Mouse (Mus musculus) heart, embryonic 15.5 days (tissue): ENCODE measurements around the gene Copz1. TPM values are rescaled to one million over a fixed set of nuclear protein-coding genes. Genes with fewer than 3 reads are reported as not detected.
A peak's percentile ranks its signal among the peaks of the same experiment; 100 is the strongest.
"Not testable (repeated sequence)": the region's sequence is repeated elsewhere in the genome, so short reads cannot be mapped to it uniquely, and the experiment has no call there.

Experiments
- ATAC-seq: fragments of 200-750 bp; cut with Nextera tagmentation; replicated peaks from 2 replicates; pipeline ENCODE4 v1.8.0; 2017; ENCODE audit warnings: low read depth, moderate TSS enrichment; ENCODE audit not compliant: insufficient number of reproducible peaks, insufficient read depth, low FRiP score
- H3K27ac ChIP-seq: fragments of 300-500 bp; sonication (generic); 2 replicates; pipeline ENCODE4 v1.5.1; 2015; ENCODE audit warnings: mild to moderate bottlenecking, inconsistent platforms
- H3K27me3 ChIP-seq: fragments of 300-500 bp; sonication (generic); 2 replicates; pipeline ENCODE4 v1.6.1; 2015; ENCODE audit warnings: inconsistent platforms
- H3K36me3 ChIP-seq: fragments of 300-500 bp; sonication (generic); 2 replicates; pipeline ENCODE4 v1.6.1; 2015; ENCODE audit warnings: mild to moderate bottlenecking, inconsistent platforms
- H3K4me1 ChIP-seq: fragments of 300-500 bp; sonication (generic); replicated peaks from 2 replicates; pipeline ENCODE4 v1.6.1; 2015; ENCODE audit warnings: inconsistent platforms
- H3K4me2 ChIP-seq: fragments of 300-500 bp; sonication (generic); 2 replicates; pipeline ENCODE4 v1.6.1; 2015; ENCODE audit warnings: inconsistent platforms, mild to moderate bottlenecking, moderate library complexity
- H3K4me3 ChIP-seq: fragments of 300-500 bp; sonication (generic); 2 replicates; pipeline ENCODE4 v1.5.1; 2015; ENCODE audit warnings: mild to moderate bottlenecking, inconsistent platforms
- H3K9ac ChIP-seq: fragments of 300-500 bp; sonication (generic); 2 replicates; pipeline ENCODE4 v1.6.1; 2015; ENCODE audit warnings: mild to moderate bottlenecking, inconsistent platforms
- H3K9me3 ChIP-seq: fragments of 300-500 bp; sonication (generic); replicated peaks from 2 replicates; pipeline ENCODE4 v1.6.1; 2016; ENCODE audit warnings: inconsistent platforms
- WGBS: fragments of 180-500 bp; shearing (Covaris S2); methylation state at CpG from one replicate; pipeline ENCODE4 v1.1.7; 2015; ENCODE audit warnings: mixed read lengths; 5-methylcytosine and 5-hydroxymethylcytosine counted together
- polyA plus RNA-seq: library from polyadenylated mRNA; unstranded; fragments of >200 nt; fragmentation: Nextera tagmentation; extraction: Ambion mirVana; gene quantifications from 2 replicates; pipeline ENCODE4 v1.2.1, GENCODE M21; 2015

Gene Copz1
- polyA plus RNA-seq, 1 experiment from 2014 or later: 145 TPM

- H3K9ac ChIP-seq: peak overlapping the region; percentile 63
- not testable (repeated sequence) for H3K9me3 ChIP-seq, H3K27me3 ChIP-seq, ATAC-seq
- H3K4me2 ChIP-seq: peak overlapping the region; percentile 69
- H3K4me1 ChIP-seq: peaks cover 42% of the 10 kb centered on the region
- H3K4me3 ChIP-seq: peak overlapping the region; percentile 73
- peak overlapping the region; percentile 95 for H3K27ac ChIP-seq
- peaks cover 43% of the 10 kb centered on the region for H3K36me3 ChIP-seq
- WGBS: 14% methylated on average over 12 of the region's 12 CpGs
Observed at GRCm38 (mm10) chr15:103241071-103242018, 31.2 kb upstream of the Copz1 start.

- H3K4me3 ChIP-seq: peak overlapping the region; percentile 73
- H3K36me3 ChIP-seq: peaks cover 58% of the 10 kb centered on the region
- 67% methylated on average over 8 of the region's 8 CpGs for WGBS
- H3K9me3 ChIP-seq: no peaks in the 10 kb centered on the region
- H3K9ac ChIP-seq: peak overlapping the region; percentile 20; the same call in 1 of the 2 replicates
- no peak for ATAC-seq
- no peaks in the 10 kb centered on the region for H3K27me3 ChIP-seq
- H3K27ac ChIP-seq: no peak overlapping the region; the same call in 1 of the 2 replicates
- peaks cover 36% of the 10 kb centered on the region for H3K4me1 ChIP-seq
- peak overlapping the region; percentile 69 for H3K4me2 ChIP-seq
Observed at GRCm38 (mm10) chr15:103242885-103243284, 29.6 kb upstream of the Copz1 start.

GRCm38 (mm10) chr15:103245616-103246015 lies 26.9 kb upstream of the Copz1 start:
- H3K9me3 ChIP-seq: no peaks in the 10 kb centered on the region
- H3K27ac ChIP-seq: peak overlapping the region; percentile 21; the same call in 1 of the 2 replicates
- 40% methylated on average over 6 of the region's 6 CpGs for WGBS
- H3K36me3 ChIP-seq: peaks cover 70% of the 10 kb centered on the region
- no peak for ATAC-seq
- peaks cover 28% of the 10 kb centered on the region for H3K4me1 ChIP-seq
- H3K27me3 ChIP-seq: no peaks in the 10 kb centered on the region
- no peak overlapping the region for H3K4me2 ChIP-seq
- no peak overlapping the region for H3K4me3 ChIP-seq
- H3K9ac ChIP-seq: no peak overlapping the region

GRCm38 (mm10) chr15:103247078-103247781 lies 25.3 kb upstream of the Copz1 start:
- Histone ChIP-seq H3K36me3 (peaks cover 61% of the 10 kb centered on the region), H3K4me1 (peaks cover 22% of the 10 kb centered on the region), H3K27ac (no peak overlapping the region), H3K9ac (no peak overlapping the region), H3K4me3 (no peak overlapping the region), H3K4me2 (no peak overlapping the region), H3K27me3 (no peaks in the 10 kb centered on the region), H3K9me3 (no peaks in the 10 kb centered on the region)
- 87% methylated on average over 9 of the region's 9 CpGs for WGBS
- ATAC-seq: no peak

- Histone ChIP-seq H3K9me3 (no peaks in the 10 kb centered on the region), H3K27me3 (no peaks in the 10 kb centered on the region), H3K4me3 (no peak overlapping the region), H3K4me2 (no peak overlapping the region), H3K27ac (no peak overlapping the region), H3K4me1 (peaks cover 16% of the 10 kb centered on the region), H3K36me3 (peaks cover 54% of the 10 kb centered on the region), H3K9ac (no peak overlapping the region)
- no peak for ATAC-seq
Observed at GRCm38 (mm10) chr15:103247782-103248400, 24.6 kb upstream of the Copz1 start.

GRCm38 (mm10) chr15:103248401-103249313 lies 23.9 kb upstream of the Copz1 start:
- no peak overlapping the region for H3K4me2 ChIP-seq
- WGBS: 79% methylated on average over 28 of the region's 28 CpGs

GRCm38 (mm10) chr15:103249511-103249910 lies 23.0 kb upstream of the Copz1 start:
- H3K4me1 ChIP-seq, H3K4me2 ChIP-seq, H3K27ac ChIP-seq, H3K4me3 ChIP-seq, H3K27me3 ChIP-seq, H3K9me3 ChIP-seq, ATAC-seq, H3K9ac ChIP-seq: not testable (repeated sequence)
- peaks cover 42% of the 10 kb centered on the region for H3K36me3 ChIP-seq
- WGBS: 88% methylated on average over 6 of the region's 6 CpGs

More at GRCm38 (mm10) chr15:103248401-103249313, 23.9 kb upstream of the Copz1 start:
- H3K9ac ChIP-seq: no peak overlapping the region
- no peaks in the 10 kb centered on the region for H3K27me3 ChIP-seq
- peaks cover 10% of the 10 kb centered on the region for H3K4me1 ChIP-seq
- no peak overlapping the region for H3K4me3 ChIP-seq
- H3K27ac ChIP-seq: no peak overlapping the region
- peaks cover 47% of the 10 kb centered on the region for H3K36me3 ChIP-seq
- peak; percentile 35; the same call in 1 of the 2 replicates for ATAC-seq
- no peaks in the 10 kb centered on the region for H3K9me3 ChIP-seq

- Histone ChIP-seq H3K4me2 (no peak overlapping the region), H3K27me3 (no peaks in the 10 kb centered on the region), H3K4me3 (no peak overlapping the region), H3K9ac (no peak overlapping the region), H3K36me3 (peaks cover 37% of the 10 kb centered on the region), H3K27ac (no peak overlapping the region), H3K4me1 (peaks cover 9% of the 10 kb centered on the region), H3K9me3 (no peaks in the 10 kb centered on the region)
- ATAC-seq: no peak
- WGBS: 35% methylated on average over 2 of the region's 2 CpGs
Observed at GRCm38 (mm10) chr15:103250195-103250740, 22.2 kb upstream of the Copz1 start.

GRCm38 (mm10) chr15:103251595-103251994 lies 20.9 kb upstream of the Copz1 start:
- Histone ChIP-seq H3K4me1 (peaks cover 12% of the 10 kb centered on the region), H3K9me3 (no peaks in the 10 kb centered on the region), H3K4me3 (no peak overlapping the region), H3K9ac (no peak overlapping the region), H3K4me2 (no peak overlapping the region), H3K27me3 (no peaks in the 10 kb centered on the region), H3K27ac (no peak overlapping the region), H3K36me3 (peaks cover 25% of the 10 kb centered on the region)
- WGBS: 13% methylated on average over 1 of the region's 1 CpGs
- no peak for ATAC-seq

GRCm38 (mm10) chr15:103252660-103253059 lies 19.9 kb upstream of the Copz1 start:
- Histone ChIP-seq H3K36me3 (peaks cover 14% of the 10 kb centered on the region), H3K27ac (no peak overlapping the region), H3K9ac (no peak overlapping the region), H3K27me3 (no peaks in the 10 kb centered on the region), H3K4me2 (no peak overlapping the region), H3K9me3 (no peaks in the 10 kb centered on the region), H3K4me3 (no peak overlapping the region), H3K4me1 (peaks cover 15% of the 10 kb centered on the region)
- no peak for ATAC-seq
- WGBS: 76% methylated on average over 3 of the region's 3 CpGs
